Mouse (Mus musculus): ENCODE results near the gene Saa3.

- TF ChIP-seq POLR2A (IDR thresholded peaks at IDR 0.05; ENCODE audit: borderline replicate concordance, low read depth, low read length) (no peak), CTCF (IDR thresholded peaks at IDR 0.05; ENCODE audit: low read depth, low read length) (no peak)
Observed at GRCm38 (mm10) chr7:46732458-46732857, 17.0 kb upstream of the Saa3 start, which contains the start of gene Saa4.

Measured in bone marrow macrophage, adult 2 months (primary cell).